Mouse (Mus musculus) lung, adult 2 months (tissue): ENCODE results near the gene Slc25a20. TPM values are rescaled to one million over a fixed set of nuclear protein-coding genes. Genes with fewer than 3 reads are reported as not detected.

Source experiments
- DNase-seq: peaks from one replicate; pipeline ENCODE4 v3.0.0; 2022
- H3K4me1 ChIP-seq: fragments of 200-500 bp; 2 replicates; pipeline ENCODE4 v1.6.1; 2011; ENCODE audit warnings: low read length; ENCODE audit not compliant: control insufficient read depth, insufficient read depth
- H3K4me3 ChIP-seq: fragments of 200-500 bp; replicated peaks from 2 replicates; pipeline ENCODE3; 2011; ENCODE audit warnings: low read depth, mild to moderate bottlenecking, control low read depth, low read length; ENCODE audit errors: extremely low read depth
- CTCF ChIP-seq: fragments of 200-500 bp; IDR thresholded peaks from 2 replicates; pipeline ENCODE4 v1.5.1; 2011; ENCODE audit warnings: mild to moderate bottlenecking, low read length, control low read depth; ENCODE audit not compliant: insufficient read depth
- POLR2A ChIP-seq: fragments of 200-500 bp; IDR thresholded peaks from 2 replicates; pipeline ENCODE4 v1.6.1; 2011; ENCODE audit warnings: low read depth, mild to moderate bottlenecking, control low read depth, low read length, borderline replicate concordance; ENCODE audit errors: extremely low read depth
- WGBS: fragments of 180-500 bp; shearing (Covaris S2); methylation state at CpG from one replicate; pipeline ENCODE4 v1.1.7; 2018; 5-methylcytosine and 5-hydroxymethylcytosine counted together
- polyA plus RNA-seq: library from polyadenylated mRNA; depleted of rRNA; stranded (reverse); fragments of >200 nt; gene quantifications from 2 replicates; pipeline ENCODE4 v1.2.3, GENCODE M21; 2012

The Slc25a20 gene
- polyA plus RNA-seq, 1 experiment = 24.4 TPM

DNA sequence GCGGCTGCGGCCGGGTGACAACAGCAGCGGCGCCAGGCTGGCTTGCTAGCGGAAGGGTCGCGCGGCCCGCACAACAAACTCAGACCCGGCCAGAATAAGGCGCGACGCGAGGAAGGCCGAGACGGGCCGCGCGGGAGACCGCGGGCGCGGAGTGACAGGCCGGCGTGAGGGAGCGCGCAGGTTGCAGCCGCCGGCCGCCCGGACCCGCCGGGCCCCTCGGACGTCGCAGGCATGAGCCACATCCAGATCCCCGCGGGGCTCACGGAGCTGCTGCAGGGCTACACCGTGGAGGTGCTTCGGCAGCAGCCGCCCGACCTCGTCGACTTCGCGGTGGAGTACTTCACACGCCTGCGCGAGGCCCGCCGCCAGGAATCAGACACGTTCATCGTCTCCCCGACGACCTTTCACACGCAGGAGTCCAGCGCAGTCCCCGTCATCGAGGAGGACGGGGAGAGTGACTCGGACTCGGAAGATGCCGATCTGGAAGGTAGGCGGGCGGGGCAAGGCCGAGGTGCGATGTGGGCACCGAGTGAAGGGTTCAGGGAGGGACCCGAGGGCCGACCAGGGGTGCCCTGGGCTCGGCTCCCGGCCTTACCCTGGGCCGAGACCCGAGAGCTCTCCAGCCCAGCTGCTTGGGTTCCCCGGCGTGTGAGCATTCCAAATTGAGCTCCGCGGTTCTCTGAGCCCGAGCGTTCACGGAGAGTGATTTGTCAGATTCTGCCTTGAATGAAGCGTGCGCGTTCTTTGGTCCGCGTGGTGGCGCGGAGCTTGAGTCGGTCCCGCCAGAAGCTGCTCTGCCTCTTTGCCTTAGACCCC, 30.5 kb downstream of the Slc25a20 start:
- under 1% methylated on average over 92 of the region's 92 CpGs for WGBS
- peak overlapping the region; percentile 64 for H3K4me3 ChIP-seq
- peak; percentile 70 for DNase-seq
- TF ChIP-seq CTCF (0 out of 2 replicates have a peak, but pooled peaks have one; percentile 11), POLR2A (no peak)
- H3K4me1 ChIP-seq = peaks cover 14% of the 10 kb centered on the region

DNA sequence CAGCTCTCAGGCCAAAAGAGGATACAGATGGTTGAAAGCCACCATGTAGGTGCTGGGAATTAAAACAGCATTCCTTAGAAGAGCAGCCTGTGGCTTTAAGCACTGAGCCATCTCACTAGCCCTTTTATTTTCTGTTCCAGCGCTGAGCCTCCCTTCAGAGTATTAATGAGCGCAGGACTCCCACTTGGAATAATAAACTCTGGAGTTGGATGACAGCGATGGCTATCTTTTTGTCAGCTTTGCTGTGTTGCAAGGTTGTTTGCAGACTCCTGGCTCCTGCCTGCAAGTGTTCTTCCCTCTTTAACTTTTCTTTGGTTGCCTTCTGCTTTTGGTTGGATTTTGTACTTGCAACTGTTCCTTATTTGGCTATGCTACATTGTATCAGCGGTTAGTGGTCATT, 32.1 kb downstream of the Slc25a20 start:
- 64% methylated on average over 4 of the region's 4 CpGs for WGBS
- Histone ChIP-seq H3K4me1 (peaks cover 14% of the 10 kb centered on the region), H3K4me3 (no peak overlapping the region)
- DNase-seq = no peak
- TF ChIP-seq CTCF (no peak), POLR2A (no peak)

DNA sequence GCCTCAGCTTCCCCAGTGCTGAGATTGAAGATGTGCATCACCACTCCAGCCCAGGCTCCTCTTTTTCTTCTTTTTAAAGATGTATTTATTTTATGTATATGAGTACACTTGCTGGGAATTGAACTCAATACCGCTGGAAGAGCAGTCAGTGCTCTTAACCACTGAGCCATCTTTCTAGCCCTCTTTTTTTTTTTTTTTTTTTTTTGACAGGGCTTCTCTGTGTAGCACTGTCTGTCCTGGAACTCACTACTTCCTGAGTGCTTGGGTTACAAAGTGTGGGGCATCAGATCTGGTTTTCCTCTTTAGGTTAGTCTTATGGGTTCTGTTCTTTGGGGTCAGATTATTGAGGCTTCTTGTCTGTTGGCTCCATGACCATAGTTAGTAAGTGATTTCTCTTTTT, 32.6 kb downstream of the Slc25a20 start:
- H3K4me1 ChIP-seq = peaks cover 14% of the 10 kb centered on the region
- no peak for DNase-seq
- H3K4me3 ChIP-seq = no peak overlapping the region
- no peak for TF ChIP-seq POLR2A
- no peak for TF ChIP-seq CTCF
- 85% methylated on average over 1 of the region's 1 CpGs for WGBS

DNA sequence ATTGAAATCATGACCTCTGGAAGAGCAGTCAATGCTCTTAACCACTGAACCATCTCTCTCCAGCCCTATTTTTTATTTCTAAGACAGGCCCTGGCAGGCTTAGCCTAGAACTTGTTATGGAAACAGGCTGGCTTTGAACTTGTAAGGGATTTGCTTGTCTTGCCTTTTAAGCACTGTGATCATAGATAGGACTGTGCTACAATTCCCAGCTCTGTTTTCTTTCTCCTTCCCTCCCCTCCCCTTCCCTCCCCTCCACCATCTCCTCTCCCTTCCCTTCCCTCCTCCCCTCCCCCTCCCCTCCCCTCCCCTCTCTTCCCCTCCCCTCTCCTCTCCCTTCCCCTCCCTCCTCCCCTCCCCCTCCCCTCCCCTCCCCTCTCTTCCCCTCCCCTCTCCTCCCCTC, 40.6 kb downstream of the Slc25a20 start:
- no peak for DNase-seq
- Histone ChIP-seq H3K4me3 (no peak overlapping the region), H3K4me1 (peaks cover 10% of the 10 kb centered on the region)
- TF ChIP-seq POLR2A (no peak), CTCF (no peak)

DNA sequence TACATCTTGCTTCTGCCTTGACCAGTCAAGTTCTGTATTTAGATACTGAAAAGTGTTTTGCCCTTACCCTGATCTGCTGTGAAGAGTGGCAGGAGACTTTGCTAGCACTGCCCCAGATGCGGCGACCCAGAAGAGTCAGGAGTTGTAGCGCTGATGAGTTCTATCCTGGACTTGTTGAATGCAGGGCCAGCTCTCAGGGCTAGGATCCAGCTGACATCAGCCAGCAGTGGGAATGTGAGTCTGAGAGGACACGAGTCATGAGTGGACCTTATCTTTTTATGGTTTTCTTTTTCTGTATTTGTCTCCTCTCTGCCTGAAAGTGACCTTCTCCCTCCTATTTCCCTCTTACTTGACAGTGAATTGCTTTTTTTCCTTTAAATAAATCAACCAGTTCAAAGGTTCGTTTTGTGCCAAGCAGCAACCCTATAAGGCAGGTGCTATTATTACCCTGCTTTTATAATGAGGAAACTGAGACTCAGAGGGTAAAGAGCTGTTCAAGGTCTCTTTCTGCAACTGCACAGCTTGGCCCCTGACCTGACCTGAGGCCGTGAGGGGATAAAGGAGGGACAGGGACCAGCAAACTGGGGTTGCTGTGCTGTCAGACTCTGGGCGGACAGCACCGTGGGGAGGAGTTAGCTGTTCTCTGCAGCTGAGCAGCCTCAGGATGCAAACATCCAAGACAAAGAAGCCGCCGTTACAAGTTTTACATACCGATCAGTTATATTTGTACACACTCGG, 41.7 kb downstream of the Slc25a20 start:
- 32% methylated on average over 12 of the region's 12 CpGs for WGBS
- peaks cover 10% of the 10 kb centered on the region for H3K4me1 ChIP-seq
- no peak for TF ChIP-seq CTCF
- TF ChIP-seq POLR2A = no peak
- H3K4me3 ChIP-seq = no peak overlapping the region
- DNase-seq = no peak

DNA sequence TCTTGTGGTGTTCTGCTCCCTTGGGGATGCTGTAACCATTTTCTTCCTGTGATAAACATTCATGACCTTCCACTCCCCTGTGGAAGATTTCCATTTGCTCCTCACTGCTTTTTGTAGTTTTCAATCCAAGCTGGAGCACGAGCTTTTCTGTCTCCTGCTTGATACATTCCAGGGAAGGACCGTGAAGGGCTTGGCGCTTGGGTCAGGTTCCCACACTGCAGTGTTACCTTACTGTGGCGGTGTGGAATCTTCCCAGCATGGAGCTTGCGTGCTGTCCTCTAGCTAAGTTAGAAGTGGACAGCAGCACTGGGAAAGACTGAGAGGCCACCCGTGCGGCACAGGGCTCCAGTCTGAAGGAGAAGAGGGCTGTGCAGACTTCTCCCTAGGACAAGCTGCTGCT, 42.7 kb downstream of the Slc25a20 start:
- no peak overlapping the region for H3K4me3 ChIP-seq
- H3K4me1 ChIP-seq = peaks cover 10% of the 10 kb centered on the region
- WGBS = 71% methylated on average over 7 of the region's 7 CpGs
- DNase-seq = no peak
- TF ChIP-seq CTCF (no peak), POLR2A (no peak)

DNA sequence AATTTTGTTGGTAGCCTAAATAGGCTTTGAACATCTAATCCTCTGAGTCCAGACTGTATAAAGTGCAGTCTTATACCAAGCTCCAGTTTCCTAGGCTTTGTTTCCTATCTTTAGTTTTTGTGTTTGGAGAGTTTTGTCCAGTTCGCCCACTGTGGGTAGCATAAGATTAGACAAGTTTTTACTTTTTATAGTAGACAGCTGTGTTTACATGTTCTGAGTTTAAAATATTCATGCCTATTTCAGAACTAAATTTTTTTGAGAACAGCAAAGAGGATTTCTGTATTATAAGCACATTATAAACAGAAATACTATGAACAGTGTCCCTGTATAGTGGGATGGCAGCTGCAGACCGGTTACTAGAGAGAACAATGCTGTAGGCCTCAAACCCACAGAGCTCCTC, 45.3 kb downstream of the Slc25a20 start:
- TF ChIP-seq POLR2A (no peak), CTCF (no peak)

DNA sequence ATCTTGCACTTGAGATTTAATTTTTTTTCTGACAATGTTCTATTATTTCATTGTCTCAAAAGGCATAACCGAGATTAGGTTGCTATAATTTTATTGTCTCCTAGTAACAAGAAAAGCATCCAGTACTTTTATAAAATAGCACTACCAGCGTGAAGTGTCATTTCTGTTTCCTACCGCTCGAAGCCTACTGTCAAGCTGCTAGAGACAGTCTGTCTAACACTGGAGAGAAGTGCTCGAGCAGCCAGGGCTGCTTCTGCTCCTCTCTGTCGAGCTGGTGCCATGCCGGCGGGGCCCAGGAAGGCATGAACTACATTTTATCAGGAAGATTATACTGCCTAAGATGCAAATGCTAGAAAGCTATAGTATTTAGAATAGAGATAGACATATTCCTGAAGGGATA, 46.9 kb downstream of the Slc25a20 start:
- TF ChIP-seq CTCF = no peak
- no peak for TF ChIP-seq POLR2A
- WGBS = 92% methylated on average over 8 of the region's 8 CpGs
- DNase-seq = no peak
- H3K4me3 ChIP-seq = no peak overlapping the region
- peaks cover 4% of the 10 kb centered on the region for H3K4me1 ChIP-seq

More for the DNA sequence above, 45.3 kb downstream of the Slc25a20 start:
- 63% methylated on average over 2 of the region's 2 CpGs for WGBS
- H3K4me1 ChIP-seq = peaks cover 12% of the 10 kb centered on the region
- no peak for DNase-seq
- no peak overlapping the region for H3K4me3 ChIP-seq

DNA sequence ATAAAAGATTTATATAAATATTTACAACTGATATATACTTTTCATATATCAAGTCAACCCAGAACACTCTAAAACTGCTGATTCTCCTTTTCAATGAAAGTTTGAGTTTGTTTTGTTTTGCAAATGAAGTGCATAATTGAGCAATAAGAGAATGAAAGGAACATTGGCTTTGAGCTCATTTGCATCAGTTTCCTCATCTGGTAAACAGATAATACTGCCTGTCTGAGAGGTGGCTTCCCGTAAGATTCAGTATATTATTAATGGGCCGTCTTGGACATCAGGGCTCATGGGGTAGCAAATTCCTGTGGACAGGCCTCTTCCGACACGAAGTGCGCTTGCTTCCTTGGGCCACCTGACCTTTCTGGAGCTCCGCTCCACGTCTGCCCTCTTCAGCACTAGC, 48.9 kb downstream of the Slc25a20 start:
- no peak for DNase-seq
- Histone ChIP-seq H3K4me3 (no peak overlapping the region), H3K4me1 (peaks cover 2% of the 10 kb centered on the region; the same call in 1 of the 2 replicates)
- WGBS = 69% methylated on average over 7 of the region's 7 CpGs
- TF ChIP-seq CTCF = no peak
- no peak for TF ChIP-seq POLR2A

DNA sequence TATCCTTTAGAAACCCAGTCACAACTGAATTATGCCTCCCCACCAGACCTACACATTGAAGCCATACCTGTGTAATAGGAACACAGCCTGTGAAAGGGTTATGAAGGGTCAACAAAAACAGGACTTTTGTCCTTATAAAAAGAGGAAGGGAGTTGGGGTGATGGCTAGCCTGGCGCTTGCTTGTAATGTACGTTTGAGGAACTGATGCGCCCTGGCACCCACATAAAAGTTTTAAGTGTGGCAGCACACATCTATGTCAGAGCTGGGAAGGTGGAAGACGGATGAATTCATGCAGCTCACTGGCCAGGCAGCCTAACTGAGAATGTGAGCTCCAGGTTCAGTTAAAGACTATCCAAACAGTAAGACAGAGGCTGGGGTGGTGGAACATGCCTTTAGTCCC, 54.3 kb downstream of the Slc25a20 start:
- Histone ChIP-seq H3K4me1 (no peaks in the 10 kb centered on the region), H3K4me3 (no peak overlapping the region)
- WGBS = 87% methylated on average over 4 of the region's 4 CpGs
- no peak for DNase-seq
- TF ChIP-seq CTCF = no peak
- TF ChIP-seq POLR2A = no peak
